Mouse (Mus musculus) activated CD4-positive, CD25-positive, alpha-beta regulatory T cell, adult 4 months (primary cell): Measurements from ENCODE around the gene Nrgn. TPM values are rescaled to one million over a fixed set of nuclear protein-coding genes. Genes with fewer than 3 reads are reported as not detected.
A peak's percentile ranks its signal among the peaks of the same experiment; 100 is the strongest.

ENCODE experiments used
- ATAC-seq: one replicate; pipeline ENCODE4 v1.8.0; 2017
- polyA plus RNA-seq, 2 experiments: library from polyadenylated mRNA; unstranded; fragments of 100-300 nt; shearing (Covaris generic); gene quantifications; one replicate each; pipeline ENCODE4 v1.2.1; 2017

Gene Nrgn
- polyA plus RNA-seq, 2 experiments from 2014 or later, result 0.33 TPM; not detected in 1

DNA sequence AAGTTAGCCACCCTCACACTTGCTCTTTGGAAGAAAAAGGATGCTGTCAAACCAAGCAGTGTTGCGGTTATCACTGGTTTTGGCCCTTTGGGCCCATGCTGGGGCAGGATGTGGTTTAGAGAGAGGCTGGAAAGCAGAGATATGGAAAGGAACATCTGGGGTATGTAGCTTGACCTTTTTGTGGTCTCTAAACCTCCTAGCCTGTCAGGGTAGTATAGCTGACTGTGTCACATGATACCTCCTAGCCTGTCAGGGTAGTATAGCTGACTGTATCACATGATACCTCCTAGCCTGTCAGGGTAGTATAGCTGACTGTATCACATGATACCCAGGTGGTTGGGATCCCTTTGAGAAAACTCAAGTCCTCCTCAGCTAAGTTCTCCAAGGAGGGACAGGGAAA is 1.6 kb upstream of the Nrgn start:
- ATAC-seq, result peak; percentile 34

DNA sequence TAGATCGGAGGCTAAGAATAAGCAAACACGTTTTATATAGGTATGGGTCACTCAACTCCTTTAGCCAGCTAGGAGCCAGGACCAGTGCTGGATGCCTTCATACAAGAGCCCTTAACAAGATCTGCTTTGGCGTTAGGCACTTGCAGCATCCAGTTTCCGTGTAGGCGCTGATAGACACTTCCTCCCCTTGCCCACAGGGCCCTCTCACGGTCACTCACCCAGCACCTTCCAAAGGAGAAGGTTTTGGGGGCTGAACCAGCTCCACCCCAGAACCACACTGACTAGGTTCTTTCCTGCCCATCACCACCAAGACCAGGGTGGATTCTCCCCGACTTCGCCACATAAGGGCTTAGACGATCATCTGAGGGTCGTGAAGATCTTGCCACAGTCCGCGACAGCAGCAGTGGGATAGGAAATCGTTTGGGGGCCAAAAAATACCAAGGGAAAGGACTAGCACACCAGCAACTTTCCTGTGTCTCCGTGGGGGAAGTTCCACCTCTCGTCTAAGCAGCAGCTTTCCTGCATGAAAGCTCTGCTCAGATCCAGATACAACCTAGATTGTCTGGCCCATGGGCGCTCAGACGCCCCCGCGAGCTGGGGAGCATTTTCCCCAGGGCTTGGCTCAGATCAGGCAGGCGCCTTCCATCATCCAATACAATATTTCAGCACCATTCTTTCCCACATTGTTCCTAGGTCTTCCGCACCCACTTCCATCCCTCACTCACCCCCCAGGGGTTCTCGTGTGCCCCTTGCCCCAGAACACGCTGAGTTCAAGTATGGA is 763 bp downstream of the Nrgn start:
- ATAC-seq, result no peak

GRCm38 (mm10) chr9:37550435-37550834 is 2.3 kb downstream of the Nrgn start:
- ATAC-seq, result no peak

DNA sequence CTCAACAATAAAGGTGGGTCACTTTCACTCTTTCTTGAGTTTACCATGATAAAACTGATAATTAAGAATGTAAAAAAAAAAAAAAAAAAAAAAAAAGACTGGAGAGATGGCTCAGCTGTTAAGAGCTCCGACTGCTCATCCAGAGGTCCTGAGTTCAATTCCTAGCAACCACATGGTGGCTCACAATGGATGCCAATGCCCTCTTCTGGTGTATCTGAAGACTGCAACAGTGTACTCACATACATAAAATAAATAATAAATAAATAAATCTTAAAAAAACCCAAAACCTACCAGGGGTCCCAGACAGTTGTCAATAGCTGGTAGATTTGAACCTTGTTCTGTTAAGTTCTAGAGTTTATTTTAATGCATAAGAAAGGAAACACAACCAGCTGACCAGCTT is 5.8 kb downstream of the Nrgn start:
- ATAC-seq, result no peak

DNA sequence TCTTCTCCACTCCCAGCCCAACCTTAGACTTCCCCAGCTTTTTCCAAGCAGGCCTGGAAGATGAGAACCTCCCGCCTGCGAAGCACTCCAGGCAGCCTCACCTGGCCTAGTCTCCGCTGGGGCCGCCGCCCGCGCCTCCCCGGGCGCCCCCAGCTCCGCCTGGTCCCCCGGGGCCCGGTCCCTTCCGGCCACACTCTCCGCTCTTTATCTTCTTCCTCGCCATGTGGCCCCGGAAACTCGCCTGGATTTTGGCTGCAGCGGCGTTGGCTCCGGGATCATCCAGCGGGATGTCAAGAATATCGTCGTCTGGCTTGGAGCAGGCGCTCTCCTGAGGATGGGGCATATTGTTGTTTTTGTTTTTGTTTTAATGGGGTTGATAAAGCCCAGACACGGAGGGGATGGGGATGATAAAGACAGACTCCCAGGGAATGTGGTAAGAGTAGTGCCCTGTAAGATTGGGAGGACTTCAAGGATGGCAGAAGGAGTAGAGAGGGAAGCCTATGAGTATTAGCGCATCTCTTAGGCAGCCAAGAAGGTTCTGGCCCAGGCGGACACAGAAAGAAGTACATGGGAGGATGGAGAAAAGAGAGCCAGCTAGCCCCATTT is 6.8 kb downstream of the Nrgn start:
- ATAC-seq, result no peak

DNA sequence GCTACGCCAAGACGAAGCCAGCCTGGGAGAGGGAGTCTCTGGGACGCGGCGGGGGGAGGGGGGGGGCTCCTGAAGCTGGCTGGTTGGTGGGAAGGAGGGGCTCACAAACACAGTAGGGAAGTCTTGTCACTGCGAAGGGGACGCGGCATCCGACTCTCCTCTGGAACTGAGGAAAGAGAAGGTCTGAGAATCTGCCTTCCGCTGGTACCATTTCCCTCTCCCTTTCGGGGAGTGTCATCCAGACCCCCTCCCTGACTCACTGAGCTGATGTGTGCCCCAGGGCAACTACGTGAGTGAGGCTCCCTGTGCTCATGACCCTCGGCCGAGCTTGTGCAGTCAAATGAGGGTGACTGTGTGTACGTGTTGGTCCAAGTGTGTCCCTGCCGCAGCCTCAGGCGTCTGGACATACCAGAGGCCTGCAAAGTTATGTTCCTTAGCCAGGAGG is 7.5 kb downstream of the Nrgn start:
- ATAC-seq, result no peak

DNA sequence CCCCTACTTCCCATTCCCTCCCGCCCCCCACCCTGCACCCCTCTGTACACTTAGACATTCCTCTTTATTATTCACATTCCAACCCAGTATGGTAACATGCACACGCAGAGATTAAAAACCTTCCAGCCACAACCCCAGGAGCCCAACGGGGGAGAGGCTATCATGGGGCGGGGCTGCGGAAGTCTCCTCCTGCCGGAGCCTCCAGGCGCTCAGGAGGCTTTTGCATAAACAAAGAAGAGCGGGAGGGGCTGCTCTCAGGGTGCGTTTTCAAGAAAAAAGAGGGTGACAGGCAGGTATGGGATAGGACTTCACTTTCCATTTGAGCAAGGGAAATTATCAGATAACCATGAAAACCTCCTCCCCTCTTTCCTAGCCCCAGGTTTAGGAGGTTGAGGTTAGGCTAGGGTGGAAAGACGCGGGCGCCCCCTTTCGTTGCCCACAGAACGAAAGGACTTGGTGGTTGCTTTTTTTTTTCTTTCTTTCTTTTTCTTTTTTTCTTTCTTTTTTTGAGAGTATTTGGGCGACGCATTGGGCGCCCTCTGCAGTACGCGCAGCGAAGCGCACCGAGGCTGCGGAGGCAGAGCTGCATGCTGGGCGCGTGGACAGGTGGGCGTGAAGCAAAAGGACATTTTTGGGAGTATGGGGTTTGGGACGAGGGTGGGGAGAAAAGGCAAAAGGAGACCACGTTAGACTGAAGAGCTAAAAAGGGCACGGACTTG is 8.1 kb downstream of the Nrgn start:
- ATAC-seq, result peak; percentile 43

DNA sequence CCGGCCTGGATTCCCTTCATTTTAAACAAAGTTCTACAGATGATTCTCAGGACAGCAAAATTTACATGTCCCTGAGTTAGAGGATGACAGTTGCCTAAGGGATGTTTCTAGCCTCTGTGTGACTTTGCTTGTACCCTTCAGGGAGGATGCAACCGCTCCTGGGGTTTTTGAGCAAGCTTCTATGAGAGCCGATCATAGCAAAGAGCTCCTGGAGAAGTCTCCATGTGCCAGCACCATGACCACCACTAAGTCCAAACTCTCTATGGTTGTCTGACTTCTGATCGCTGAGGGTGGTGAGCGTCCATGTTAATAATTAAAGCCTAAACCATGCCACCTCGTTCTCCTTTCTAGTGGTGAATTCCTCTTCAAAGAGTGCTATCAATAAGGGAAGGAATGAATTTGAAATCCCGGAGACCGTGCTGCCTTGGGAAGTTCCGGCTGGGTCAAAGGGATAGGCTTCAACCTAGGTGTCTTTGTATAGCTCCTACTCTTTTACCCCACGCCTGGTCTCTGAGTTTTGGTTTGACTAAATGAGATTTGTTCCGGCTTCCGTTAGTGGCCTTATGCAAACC is 8.7 kb downstream of the Nrgn start:
- ATAC-seq, result no peak

- ATAC-seq, result no peak
Measured at GRCm38 (mm10) chr9:37541851-37542642, 10.7 kb downstream of the Nrgn start.

DNA sequence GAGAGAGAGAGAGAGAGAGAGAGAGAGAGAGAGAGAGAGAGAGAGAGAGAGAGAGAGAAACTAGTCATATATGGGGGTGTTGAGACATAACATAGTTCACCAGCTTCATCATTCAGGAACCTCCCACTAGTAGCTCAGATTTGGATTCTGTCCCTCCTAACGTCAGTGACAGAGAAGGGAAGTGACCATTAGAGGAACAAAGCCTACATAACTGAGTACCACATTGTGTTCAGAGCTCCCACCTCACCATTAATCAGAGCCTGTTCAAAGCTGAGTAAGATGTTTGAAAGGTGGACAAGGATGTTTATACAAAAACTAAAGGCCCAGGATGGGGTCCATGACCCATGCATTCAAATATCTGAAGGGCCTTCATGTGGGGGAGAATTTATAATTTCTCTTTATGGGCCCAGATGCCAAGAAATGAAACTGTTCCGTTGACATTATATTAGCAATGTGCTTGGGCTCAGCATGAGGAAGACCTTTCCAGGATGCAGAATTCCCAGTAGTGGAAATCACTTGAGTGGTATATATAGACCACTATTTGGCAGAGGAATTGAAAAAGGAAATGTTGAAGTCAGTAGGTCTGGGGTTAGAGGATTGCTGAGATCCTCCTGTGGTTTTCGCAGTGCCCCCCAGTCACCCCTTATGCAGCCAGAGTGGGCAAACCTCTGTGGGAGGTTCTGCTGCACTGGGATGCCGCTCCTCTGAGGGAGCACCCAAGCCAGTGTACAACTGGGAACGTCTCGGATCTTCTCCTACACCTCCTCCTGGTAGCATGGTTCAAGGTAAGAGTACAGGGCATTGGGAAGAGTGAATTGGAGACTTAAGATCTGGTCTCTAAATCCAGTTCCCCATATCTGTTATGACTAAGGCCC is 11.8 kb downstream of the Nrgn start:
- no peak for ATAC-seq

DNA sequence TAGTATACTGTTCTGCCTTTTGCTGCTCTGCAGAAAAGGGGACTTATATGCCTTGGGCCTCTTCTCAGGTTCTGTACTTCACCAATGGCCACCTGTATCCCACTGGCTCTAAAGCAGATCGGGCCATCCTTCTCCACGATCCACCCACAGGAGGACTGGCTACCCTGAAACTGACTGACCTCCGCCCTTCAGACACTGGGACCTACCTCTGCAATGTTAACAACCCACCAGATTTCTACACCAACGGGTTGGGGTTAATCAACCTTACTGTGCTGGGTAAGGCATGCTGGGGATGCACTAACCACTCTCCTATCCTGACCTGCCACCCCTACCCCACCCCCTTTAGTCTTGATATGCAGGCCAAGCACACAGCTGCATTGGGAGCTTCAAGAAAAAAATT is 12.5 kb downstream of the Nrgn start:
- no peak for ATAC-seq

DNA sequence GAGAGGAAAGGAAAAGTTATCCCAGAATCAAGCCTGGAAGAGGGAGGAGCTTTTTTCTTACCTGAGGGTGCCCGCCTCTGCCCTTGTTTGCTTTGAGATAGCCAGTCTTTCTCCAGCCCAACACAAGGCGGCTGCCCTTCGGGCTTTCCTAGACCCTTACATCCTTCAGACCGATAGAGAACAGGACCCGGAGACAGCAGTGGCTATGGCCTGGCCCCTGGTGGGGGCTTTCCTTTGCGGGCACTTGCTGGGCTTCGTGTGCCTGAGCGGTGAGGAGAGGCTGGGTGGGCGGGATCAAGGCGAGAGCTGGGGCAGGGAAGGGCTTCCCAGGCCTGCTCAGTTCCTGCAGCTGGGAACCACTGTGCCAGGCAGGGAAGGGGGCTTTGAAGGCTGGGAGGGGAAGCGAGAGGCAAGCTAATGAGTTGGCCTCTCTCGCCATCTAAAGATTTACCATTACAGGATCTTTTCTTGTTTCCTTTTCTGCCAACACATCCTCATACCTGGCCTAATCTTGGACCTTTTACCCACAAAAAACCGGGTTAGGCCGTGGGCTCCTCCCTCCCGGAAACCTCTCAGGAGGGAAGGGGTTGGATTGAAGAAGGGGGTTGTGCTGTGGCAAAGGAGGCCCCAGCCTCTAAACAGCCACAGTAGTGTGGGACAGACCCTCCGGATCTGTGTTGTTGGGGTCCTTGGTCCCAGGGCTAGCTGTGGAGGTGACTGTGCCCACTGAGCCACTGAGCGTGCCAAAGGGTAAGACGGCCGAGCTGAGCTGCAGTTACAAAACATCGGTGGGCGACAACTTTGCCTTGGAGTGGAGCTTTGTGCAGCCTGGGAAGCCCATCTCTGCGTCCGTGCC is 13.3 kb downstream of the Nrgn start, which contains the start of gene Vsig2:
Gene Vsig2, plus strand, starts transcription at position 86 of the 856 bp plus-strand sequence.
- ATAC-seq, result no peak

- no peak for ATAC-seq
Measured at GRCm38 (mm10) chr9:37537658-37538250, 14.9 kb downstream of the Nrgn start.

- ATAC-seq, result no peak
Measured at GRCm38 (mm10) chr9:37536851-37537250, 15.9 kb downstream of the Nrgn start.

GRCm38 (mm10) chr9:37530888-37531705 is 21.6 kb downstream of the Nrgn start:
- ATAC-seq, result no peak

DNA sequence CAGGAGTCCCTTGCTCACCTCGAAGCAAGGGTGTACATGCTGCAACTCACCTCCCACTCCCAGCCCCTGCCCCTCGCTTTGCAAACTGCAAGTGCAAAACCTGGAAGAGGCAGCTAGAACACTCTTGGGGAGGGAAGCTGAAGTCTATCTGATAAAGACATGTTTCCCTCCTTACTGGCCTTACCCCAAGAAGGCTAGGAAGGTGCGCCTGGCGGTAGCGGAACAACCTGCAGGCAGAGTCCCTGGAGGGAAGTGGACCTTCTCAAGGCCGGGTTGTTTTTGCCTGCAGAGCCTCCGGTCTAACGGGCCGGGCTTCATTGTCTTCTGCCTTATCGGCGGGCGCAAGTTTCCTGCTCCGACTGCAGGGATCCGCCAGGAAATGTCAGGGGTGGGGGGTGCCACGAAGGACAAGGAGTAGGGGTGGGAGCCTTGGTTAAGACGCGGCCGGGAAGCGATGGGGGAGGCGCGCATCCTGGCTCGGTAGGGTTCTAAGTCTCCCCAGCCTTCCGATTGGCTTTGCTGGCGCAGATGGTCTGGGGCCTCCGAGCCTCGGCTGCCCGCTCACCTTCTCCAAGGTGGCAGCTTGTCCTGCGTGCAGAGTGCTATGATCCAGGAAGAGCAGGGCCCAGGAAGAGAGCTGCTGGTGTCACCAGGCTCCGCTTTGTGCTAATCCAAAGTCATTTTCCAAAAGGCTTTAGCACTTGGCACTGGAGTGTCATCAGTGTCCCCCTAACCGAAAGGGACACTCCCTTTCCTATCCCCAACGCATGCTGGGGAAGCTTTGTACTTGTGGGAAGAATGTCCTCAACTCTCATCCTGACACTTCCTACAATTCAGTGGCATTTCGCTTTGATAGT is 22.4 kb downstream of the Nrgn start:
- no peak for ATAC-seq

GRCm38 (mm10) chr9:37528225-37528970 is 24.3 kb downstream of the Nrgn start:
- no peak for ATAC-seq
